Mouse (Mus musculus): ENCODE results near the gene Clic3.

DNA sequence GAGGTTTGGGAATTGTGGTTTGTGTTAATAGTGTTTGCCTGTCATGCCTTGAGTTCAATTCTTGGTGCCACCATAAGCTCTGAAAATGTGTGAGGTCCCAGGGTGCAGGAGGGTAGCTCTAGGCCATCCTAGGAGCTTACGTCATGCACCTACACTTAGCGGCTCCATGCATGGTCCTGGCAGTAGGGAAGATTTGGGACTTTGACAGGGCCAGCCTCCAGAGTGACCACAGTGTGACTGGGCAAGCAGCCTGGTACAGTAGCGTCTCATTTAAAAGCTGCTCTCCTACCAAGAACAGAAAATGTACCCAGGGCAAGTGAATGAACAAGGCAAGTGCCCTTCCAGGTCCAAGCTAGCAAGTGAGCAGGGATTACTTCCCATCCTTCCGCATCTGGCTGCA lies 49.2 kb downstream of the Clic3 start:
- TF ChIP-seq CTCF (IDR thresholded peaks at IDR 0.05; ENCODE audit: borderline replicate concordance, insufficient read depth, low read depth, low read length): no peak
- no peak for TF ChIP-seq POLR2A (IDR thresholded peaks at IDR 0.05; ENCODE audit: borderline replicate concordance, insufficient read depth, low read length)

All from cerebellum, adult 2 months (tissue).